Mouse (Mus musculus): ENCODE measurements around the gene Cfap97d1.

Gene Cfap97d1

DNA sequence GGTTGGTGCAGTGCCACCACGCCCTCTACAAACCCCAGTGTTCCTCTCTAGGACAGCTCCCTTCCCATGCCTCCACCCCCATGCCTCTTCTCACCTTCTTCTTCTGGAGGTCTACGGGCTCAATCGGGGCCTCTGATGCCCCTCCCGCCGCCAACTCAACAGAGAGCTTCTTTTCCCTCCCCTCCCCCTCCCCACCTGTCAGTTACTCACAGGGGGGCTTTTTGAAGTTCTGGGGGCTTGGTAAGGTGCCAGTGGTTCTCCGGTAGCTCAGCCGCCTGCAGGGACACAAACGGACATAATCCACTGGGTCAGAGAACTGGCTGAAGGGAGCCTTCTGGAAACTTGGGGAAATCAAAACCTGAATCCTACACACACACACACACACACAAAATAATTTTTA is 27.4 kb downstream of the Cfap97d1 start:
- DNase-seq (ENCODE audit: low spot score), result no peak

DNA sequence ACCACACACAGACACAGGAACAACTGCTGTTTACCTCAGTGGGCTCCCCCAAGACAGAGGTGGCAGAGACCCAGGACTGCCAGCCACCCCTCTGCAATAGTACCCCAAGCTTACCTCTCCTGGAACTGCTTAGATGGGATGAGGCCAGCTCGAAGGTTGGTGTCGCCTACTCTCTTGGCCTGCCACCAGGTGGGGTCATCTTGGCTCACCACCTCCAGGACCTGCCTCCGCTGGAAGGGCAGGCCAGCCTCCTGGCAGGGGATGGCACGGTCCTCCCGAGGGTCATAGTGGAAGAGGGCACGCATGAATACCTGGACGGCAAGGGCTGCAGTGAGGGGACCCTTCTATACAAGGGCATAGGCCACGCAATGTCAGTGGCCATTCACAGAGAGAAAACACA is 29.1 kb downstream of the Cfap97d1 start:
- no peak for DNase-seq (ENCODE audit: low spot score)

DNA sequence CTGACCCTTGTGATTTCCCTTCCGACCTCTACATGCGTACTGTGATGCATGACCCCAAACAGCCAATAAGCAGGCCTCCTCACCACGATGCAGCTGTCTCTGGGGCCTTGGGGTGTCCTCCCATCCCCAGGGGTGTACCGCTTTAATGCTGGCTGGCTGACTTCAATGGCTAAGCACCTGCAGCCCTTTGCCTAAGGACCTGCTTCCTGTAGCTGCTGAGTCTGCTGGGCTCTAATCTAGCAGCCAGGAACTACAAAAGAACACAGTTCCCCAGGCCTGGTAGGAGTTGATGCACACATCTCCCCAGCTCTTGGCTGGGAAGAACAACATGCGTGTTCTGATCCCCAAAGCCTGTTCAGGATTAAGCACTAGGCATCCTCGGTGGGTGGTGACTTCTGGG is 31.4 kb downstream of the Cfap97d1 start:
- DNase-seq (ENCODE audit: low spot score), result no peak

- no peak for DNase-seq (ENCODE audit: low spot score)
These were observed 32.1 kb downstream of the Cfap97d1 start for GRCm38 (mm10) chr11:102016136-102016535.

DNA sequence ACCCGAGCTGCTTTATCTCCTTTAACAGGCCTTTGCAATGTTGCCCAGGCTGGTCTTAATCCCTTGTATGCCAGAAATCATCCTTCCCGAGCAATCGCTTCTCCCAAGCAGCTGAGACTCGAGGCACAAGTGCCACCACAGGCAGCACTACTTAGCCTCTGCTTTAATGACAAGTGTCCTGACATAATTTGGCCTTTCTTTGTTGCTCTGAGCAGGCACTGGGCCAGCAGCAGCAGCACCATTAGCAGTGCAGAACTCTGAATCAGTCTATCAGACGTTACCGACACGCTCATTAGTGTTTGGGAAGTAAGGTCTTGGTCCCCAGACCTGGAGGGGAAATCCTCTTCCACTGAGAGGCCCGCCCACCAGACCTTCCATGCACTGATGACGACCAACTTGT is 35.7 kb downstream of the Cfap97d1 start:
- no peak for DNase-seq (ENCODE audit: low spot score)

DNA sequence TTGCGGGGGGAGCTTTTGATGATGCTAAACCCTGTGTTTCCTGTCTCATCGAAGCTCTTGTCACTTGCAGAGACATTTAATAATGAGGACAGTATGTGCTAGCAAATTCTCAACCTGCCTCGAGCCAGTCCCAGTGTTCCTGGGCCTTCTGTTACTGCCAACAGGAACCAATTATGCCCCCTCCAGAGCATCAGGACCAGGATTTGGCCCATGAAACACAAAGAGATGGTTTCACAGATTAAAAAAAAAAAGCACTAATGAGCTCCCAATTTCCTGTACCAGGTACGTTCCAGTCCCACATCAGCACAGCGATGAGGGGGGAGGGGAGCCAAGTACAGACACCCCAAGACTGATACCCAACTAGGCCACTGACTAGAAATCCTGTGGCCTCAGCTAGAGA is 37.1 kb downstream of the Cfap97d1 start:
- DNase-seq (ENCODE audit: low spot score), result no peak

- DNase-seq (ENCODE audit: low spot score), result no peak
These were observed 39.3 kb downstream of the Cfap97d1 start for GRCm38 (mm10) chr11:102023406-102023805.

DNA sequence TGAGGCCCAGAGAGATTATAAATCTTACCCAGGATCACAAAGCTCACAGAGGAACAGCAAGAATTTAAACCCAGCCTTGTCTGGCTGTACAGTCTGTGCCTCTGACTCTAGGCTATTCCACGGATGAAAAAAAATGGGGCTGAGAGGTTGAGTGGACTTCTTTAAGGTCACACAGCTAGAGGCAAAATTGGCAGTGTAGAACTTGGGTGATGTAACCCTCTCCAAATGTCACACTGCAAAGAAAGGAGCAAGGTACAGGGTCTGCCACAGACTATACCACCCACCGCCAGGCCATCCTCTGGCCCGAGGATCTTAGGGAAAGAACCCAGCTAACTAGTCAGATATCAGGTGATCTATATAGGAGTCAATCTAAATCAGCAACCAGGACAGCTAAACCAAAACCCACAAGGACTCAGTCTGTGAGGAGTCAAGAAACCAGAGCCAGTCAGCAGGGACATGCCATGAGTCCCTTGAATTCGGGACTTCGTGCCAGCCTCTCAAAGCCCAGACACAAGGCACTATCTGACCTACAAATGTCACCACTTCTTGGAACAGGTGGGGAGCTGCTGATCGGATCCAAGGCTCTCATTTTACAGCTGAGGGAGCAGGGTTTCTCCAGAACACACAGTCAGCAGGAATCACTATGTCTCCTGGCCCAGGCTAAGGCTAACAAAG is 40.1 kb downstream of the Cfap97d1 start:
- DNase-seq (ENCODE audit: low spot score), result no peak

DNA sequence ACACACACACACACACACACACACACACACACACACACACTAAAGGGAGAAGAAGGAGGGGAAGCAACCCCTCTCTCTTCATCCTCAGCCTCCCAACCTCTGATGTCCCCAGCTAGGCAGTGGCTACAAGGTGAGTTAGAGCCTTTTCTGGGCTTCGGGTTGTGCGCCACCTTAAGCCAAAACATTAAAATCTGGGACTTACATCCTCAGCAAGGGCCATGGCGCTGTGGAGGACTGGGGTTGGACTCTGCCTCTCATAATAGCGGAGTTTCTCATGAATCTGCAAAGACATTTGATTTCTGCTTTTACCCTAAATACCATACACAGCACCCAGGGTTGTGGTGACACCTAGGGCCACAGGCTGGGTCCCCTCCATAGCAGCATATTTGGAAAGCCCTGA is 40.8 kb downstream of the Cfap97d1 start:
- no peak for DNase-seq (ENCODE audit: low spot score)

- no peak for DNase-seq (ENCODE audit: low spot score)
These were observed 41.3 kb downstream of the Cfap97d1 start for GRCm38 (mm10) chr11:102025354-102025753.

DNA sequence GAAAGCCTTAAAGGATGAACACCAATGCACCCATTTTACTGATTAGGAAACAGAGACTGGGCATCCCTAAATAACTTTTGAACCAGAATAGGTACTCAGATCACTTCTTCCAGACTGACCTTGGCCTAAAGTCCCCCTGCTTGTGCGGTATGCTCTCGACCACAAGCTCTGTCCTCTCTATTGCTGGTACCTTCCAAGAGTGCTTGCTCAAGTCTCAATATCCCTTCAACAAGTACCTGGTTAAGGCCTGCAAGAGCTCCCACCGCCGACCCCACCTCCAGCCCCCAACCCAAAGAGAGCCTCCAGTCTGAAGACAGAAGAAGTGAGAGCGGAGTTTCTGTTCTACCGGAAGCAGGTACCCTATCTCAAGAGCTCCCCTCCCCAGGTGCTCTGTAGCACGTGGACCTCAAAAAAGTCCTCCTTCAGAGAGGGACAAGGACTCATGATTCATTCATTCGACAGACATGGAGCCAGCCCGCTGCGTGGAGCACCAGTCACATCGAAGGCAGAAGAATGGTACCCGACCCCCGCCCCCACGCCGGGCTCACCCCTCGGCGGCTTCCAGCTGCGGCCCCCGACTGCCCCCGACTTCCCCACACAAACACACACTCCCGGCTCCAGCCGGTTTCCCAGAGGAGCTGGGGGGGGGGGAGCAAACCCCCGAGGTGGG is 42.0 kb downstream of the Cfap97d1 start:
- no peak for DNase-seq (ENCODE audit: low spot score)

DNA sequence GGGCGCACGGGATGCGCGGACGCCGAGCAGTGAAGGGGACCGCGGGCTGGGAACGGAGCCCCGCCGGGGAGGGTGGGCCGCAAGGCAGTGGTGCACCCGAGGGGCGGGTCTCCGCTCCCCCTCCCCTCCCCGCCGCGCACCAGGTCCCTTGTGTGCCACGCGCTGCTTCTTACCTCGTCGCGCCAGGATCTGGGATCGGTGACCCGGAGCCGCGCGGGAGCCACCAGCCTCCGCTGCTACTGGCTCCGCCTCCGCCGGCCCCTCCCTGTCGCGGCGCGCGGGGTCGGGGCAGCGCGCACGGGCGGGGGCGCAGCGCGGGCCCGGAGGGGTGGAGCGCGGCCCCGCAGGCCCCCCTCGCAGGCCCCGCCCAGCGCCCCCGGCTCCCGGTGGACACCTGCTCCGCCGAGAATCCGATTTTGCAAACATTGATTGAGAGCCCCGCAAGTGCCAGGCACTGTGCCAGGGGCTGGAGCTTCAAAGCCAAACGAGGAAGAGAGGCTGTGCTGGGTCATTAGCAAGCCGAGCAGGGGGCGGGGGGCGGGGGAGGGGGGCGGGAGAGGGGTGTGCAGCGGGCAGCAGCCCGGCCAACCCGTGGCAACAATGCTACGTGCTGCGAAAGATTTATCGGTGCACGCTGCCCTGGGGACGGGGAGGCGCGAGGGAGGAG is 42.7 kb downstream of the Cfap97d1 start:
- DNase-seq (ENCODE audit: low spot score), result peak; percentile 64

GRCm38 (mm10) chr11:102027361-102028017 is 43.4 kb downstream of the Cfap97d1 start:
- DNase-seq (ENCODE audit: low spot score), result no peak

- no peak for DNase-seq (ENCODE audit: low spot score)
These were observed 44.2 kb downstream of the Cfap97d1 start, which contains the start of gene Mpp3 for GRCm38 (mm10) chr11:102028087-102028816. Gene Mpp3 (minus strand): TSS chr11:102028461.

DNA sequence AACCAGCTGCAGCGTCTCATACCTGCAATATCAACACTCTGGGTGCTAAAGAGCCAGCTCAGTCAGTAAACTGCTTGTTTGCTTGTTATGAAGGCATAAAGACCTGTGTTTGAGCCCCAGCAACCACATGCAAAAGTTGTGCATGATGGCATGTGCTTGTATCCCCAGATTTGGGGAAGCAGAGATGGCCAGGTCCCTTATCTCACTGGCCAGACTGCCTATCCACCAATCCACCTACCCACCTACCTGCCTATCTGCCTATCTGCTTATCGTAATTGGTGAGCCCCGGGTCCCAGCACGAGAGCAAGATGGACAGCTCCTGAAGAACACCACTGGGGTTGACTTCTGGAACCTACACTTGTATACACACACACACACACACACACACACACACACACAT is 45.2 kb downstream of the Cfap97d1 start:
- no peak for DNase-seq (ENCODE audit: low spot score)

DNA sequence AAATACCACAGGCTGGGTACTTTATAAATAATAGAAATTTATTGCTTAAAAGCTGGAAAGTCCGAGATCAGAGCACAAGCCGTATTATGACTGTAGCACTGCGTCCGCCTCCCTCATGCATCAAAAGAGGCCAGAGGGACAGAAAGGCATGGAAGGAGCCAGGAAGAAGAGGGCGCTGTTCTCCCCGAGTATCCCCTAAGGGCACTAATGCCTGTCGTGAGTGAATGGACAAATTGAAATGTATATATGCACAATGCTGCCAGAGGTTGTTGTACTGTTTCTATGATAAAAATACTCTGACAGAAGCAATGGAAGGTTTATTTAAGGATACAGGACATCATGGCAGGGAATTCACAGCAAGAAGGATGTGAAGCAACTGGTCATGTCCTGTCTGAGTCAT is 45.9 kb downstream of the Cfap97d1 start:
- no peak for DNase-seq (ENCODE audit: low spot score)

DNA sequence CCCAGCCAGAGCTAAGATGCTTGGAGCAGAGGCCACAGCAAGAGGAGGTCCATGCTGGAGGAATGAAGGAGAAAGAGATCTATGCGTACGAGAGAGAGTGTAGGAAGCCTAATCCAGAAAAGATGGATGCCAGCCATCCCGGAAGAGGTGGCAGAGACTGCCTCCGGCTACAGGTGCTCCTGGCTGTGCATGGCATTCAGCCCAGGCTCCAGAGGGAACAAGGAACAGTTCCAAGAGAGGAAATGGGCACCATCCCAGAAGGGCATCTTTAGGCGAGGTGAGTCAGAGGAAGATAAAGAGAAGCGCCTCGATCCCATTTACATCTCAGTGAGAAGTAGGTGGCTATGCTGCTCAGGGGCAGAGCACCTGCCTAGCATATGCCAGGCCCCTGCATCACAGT is 47.1 kb downstream of the Cfap97d1 start:
- DNase-seq (ENCODE audit: low spot score), result no peak

DNA sequence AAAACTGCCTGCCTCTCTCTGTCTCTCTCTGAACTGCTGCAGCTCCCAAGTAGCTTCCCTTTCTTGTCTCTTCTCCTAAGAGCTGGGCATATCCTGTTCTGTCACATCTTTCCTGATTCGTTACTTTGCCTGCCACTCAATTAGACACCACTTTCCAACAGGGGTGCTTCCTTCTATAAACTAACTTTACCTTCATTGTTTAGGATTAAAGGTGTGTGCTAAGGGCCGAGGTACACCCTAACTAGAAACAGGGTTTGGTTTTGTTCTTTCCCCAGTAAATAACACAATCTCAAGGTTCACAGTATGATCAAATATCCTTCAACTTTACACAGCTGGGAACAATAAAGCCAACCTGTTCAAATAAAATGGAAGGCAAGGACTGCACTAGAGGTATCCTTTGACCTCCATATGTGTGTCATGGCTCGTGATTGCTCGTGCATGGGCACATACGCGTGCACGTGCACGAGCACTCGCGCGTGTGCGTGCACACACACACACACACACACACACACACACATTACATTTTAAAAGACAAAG is 49.0 kb downstream of the Cfap97d1 start:
- DNase-seq (ENCODE audit: low spot score), result no peak

GRCm38 (mm10) chr11:102034887-102035286 is 50.8 kb downstream of the Cfap97d1 start:
- no peak for DNase-seq (ENCODE audit: low spot score)

DNA sequence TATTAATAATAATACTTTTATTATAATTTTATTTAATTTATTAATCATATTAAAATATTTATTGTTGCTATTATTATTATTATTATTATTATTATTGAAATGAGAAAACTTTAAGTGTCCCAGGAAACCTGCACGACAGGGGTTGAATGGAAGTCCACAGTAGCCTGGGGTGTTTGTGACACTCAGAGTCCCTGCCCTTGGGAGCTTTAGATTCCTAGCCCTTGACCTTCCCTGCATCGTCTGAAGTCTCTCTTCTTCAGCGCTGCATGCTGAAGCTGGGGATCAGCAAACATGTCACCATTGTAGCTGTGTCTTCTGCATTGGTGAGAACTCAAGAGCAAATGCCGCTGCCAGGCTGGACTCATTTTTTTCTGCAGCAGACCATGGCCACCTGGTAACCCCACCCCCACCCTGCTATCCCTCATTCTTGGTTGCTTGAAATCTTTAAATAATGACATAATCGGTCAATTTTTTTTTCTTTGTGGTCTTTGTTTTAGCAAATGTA is 51.4 kb downstream of the Cfap97d1 start:
- no peak for DNase-seq (ENCODE audit: low spot score)

- DNase-seq (ENCODE audit: low spot score), result no peak
These were observed 52.3 kb downstream of the Cfap97d1 start for GRCm38 (mm10) chr11:102036336-102036735.

GRCm38 (mm10) chr11:102037789-102038188 is 53.7 kb downstream of the Cfap97d1 start:
- no peak for DNase-seq (ENCODE audit: low spot score)

Data from ovary, postnatal 14 days (tissue).